Mouse (Mus musculus): ENCODE measurements at regions not wholly inside any gene's neighbourhood (a gene's known extent, or its start where the extent isn't known, plus 50 kb on each side); places are given as distances from the start of the nearest gene placed in this dataset.

DNA sequence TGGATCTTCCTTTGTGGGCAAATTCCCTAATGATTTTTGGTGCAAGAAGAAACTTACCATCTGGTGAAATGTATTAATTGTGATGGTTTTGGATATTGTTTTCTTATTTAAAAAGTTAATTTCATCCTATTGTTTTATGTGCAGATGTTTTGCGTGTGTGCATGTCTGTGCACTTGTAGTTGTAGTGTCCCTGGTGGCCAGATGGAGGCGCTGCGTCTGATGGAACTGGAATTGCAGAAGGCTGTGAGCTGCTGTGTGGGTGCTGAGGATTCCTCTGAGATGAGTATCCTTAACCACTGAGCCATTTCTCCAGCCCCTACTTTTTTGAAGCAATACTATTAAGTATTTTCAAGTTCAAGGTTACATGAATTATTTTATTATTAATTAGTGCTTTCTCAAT lies 181.5 kb upstream of the Tmpo start:
- intact Hi-C loops (cut with DNase I): no loop called here
- no peak for DNase-seq (ENCODE audit: extremely low spot score in 1 of 2, low spot score in 2 of 2)

GRCm38 (mm10) chr10:91361621-91362020 lies 180.5 kb upstream of the Tmpo start:
- intact Hi-C loops (cut with DNase I): no loop called here
- DNase-seq (ENCODE audit: extremely low spot score in 1 of 2, low spot score in 2 of 2): no peak

- DNase-seq (ENCODE audit: extremely low spot score in 1 of 2, low spot score in 2 of 2): no peak
- intact Hi-C loops (cut with DNase I): no loop called here
Observed at GRCm38 (mm10) chr10:91345465-91345864, 164.3 kb upstream of the Tmpo start.

GRCm38 (mm10) chr10:91342083-91342482 lies 161.0 kb upstream of the Tmpo start:
- intact Hi-C loops (cut with DNase I): no loop called here
- no peak for DNase-seq (ENCODE audit: extremely low spot score in 1 of 2, low spot score in 2 of 2)

DNA sequence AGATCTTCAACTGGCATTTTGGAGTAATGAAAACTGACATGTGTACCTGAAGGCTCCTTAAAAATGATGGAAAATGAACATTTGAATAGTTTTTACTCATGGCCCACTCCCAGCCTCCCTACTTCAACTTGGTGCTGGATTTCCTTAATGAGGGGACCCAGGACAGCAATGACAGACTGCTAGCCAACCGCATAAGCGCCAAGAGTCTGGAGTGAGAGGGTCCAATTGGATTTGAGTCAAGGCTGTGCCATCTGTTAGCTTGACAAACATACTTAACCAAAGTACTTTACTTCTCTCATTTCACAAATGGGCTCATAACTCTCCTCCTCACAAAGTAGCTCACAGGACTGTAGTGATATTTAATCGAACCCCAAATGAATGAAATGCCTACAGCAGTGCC lies 158.2 kb upstream of the Tmpo start:
- intact Hi-C loops (cut with DNase I): no loop called here
- no peak for DNase-seq (ENCODE audit: extremely low spot score in 1 of 2, low spot score in 2 of 2)

DNA sequence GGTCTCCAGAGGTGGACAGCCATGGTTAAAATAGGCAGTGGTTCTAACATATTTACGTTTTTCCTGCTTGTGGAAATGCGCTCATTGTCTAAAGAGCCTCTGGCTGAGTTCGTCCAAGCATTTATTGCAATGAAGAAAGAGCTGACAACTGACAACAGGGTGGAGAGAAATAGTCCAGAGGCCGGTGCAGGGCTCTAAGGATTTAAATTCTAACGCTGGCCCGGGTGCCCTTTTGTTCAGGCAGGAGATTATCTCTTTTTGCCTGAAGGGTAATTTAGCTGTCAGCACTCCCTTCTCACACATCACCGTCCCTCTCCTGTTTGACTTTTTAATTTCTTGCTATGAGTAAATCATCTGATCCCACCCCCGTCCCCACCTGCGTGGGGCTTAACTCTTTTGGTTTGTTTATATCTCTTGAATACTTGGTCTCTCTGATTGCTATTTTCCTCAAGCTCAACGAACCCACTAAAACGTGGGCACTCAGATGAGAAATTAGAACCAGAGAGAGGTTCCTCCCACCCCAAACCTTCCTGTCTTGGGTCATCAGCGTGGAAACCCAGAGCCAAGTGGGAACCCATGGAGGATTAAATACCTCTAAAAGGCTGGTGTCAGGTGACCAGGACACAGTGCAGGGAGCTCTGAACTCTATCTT lies 145.7 kb upstream of the Tmpo start:
- DNase-seq (ENCODE audit: extremely low spot score in 1 of 2, low spot score in 2 of 2): no peak
- intact Hi-C loops (cut with DNase I): no loop called here

GRCm38 (mm10) chr10:91326144-91326655 lies 145.1 kb upstream of the Tmpo start:
- intact Hi-C loops (cut with DNase I): no loop called here
- DNase-seq (ENCODE audit: extremely low spot score in 1 of 2, low spot score in 2 of 2): no peak

- intact Hi-C loops (cut with DNase I): no loop called here
- DNase-seq (ENCODE audit: extremely low spot score in 1 of 2, low spot score in 2 of 2): no peak
Observed at GRCm38 (mm10) chr10:91321226-91321625, 140.1 kb upstream of the Tmpo start.

GRCm38 (mm10) chr10:91319442-91320112 lies 138.5 kb upstream of the Tmpo start:
- no peak for DNase-seq (ENCODE audit: extremely low spot score in 1 of 2, low spot score in 2 of 2)
- intact Hi-C loops (cut with DNase I): no loop called here

GRCm38 (mm10) chr10:91314441-91314840 lies 133.3 kb upstream of the Tmpo start:
- DNase-seq (ENCODE audit: extremely low spot score in 1 of 2, low spot score in 2 of 2): no peak
- intact Hi-C loops (cut with DNase I): no loop called here

- DNase-seq (ENCODE audit: extremely low spot score in 1 of 2, low spot score in 2 of 2): no peak
- intact Hi-C loops (cut with DNase I): no loop called here
Observed at GRCm38 (mm10) chr10:91313316-91313715, 132.2 kb upstream of the Tmpo start.

DNA sequence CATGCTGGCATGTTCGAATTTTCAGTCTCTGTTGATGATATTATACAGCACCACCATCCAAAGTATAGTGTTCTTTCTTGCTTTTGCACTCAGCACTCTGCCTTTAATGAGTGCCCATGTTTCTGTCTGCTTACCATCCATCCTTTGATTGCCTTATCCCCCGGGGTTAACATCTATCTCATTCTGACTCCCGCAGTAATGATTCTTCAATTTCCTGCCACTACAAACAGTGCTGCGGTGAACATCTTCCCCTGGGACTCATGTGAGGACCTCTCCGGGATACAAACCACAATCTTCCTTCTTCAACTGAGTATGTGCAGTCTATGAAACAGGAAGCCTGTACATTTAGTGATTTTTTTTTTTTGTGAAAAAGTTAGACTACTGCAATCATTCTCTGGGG lies 131.8 kb upstream of the Tmpo start:
- DNase-seq (ENCODE audit: extremely low spot score in 1 of 2, low spot score in 2 of 2): no peak
- intact Hi-C loops (cut with DNase I): no loop called here

- intact Hi-C loops (cut with DNase I): no loop called here
- no peak for DNase-seq (ENCODE audit: extremely low spot score in 1 of 2, low spot score in 2 of 2)
Observed at GRCm38 (mm10) chr10:91300067-91300466, 119.0 kb upstream of the Tmpo start.

DNA sequence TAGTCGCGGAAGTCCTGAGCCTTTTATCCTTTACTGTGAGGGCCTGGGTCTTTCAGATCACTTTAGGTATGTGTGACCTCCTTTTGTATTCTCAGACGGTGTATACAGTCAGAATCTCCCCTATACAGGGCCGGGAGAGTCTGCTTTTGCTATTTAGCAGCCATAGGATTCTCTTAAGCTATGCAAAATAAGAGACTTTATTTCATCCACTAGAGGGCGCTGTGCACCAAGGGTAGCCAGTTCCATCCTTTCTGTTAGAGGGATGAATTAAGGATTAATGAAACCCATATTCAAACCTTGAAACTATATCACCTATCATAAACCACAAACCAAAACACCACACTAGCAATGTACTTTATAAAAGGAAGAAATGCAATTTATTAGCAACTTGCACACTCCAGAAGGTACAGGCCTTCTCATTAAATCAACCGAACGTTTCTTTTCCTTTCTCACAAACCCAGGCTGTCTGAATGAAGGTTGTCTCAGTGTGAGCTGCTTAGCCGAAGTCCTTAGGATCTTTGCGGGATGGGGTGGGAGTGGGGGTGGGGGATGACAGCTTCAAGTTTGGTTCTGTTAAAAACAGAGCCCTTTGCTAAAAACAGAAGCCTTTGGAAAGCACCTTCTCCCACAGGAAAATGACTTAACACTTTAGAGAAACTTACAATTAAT lies 116.8 kb upstream of the Tmpo start:
- intact Hi-C loops (cut with DNase I): loop anchor here (5.0 kb wide), 2 partner anchors 249 to 1354 kb away; no protein-coding TSS in a partner anchor
- DNase-seq (ENCODE audit: extremely low spot score in 1 of 2, low spot score in 2 of 2): peak; percentile 31 to 75

DNA sequence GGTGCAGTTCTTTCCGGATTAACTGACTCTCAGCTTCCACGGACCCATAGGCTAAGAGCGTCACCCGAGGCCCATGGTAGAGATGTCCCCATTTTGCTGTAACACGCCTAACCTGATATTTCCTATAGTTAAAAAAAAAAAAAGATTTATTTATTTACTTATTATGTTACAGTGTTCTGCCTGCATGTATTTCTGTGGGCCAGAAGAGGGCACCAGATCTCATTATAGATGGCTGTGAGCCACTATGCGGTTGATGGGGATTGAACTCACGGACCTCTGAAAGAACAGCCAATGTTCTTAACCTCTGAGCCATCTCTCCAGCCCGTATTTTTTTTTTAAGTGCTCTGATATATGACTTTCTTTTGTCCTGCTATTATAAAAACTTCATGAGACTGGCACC lies 114.2 kb upstream of the Tmpo start:
- intact Hi-C loops (cut with DNase I): loop anchor here (5.0 kb wide), 2 partner anchors 252 to 1357 kb away; no protein-coding TSS in a partner anchor
- DNase-seq (ENCODE audit: extremely low spot score in 1 of 2, low spot score in 2 of 2): no peak

DNA sequence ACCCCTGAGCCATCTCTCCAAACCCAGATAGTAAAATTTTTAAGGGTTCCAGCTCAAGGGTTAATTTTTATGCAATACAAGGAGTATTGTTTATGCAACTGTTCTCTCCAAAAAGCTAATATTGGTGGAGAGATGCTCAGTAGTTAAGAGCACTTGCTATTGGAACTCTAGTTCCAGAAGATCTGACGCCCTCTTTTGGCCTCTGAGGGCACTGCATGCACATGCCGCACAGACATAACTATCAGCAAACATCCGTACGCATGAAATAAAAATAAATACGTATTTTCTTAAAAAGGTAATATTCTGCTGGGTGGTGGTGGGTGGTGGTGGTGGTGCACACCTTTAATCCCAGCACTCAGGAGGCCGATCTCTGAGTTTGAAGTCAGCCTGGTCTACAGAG lies 112.1 kb upstream of the Tmpo start:
- intact Hi-C loops (cut with DNase I): no loop called here
- DNase-seq (ENCODE audit: extremely low spot score in 1 of 2, low spot score in 2 of 2): no peak

- intact Hi-C loops (cut with DNase I): no loop called here
- DNase-seq (ENCODE audit: extremely low spot score in 1 of 2, low spot score in 2 of 2): no peak
Observed at GRCm38 (mm10) chr10:91284259-91284658, 103.1 kb upstream of the Tmpo start.

DNA sequence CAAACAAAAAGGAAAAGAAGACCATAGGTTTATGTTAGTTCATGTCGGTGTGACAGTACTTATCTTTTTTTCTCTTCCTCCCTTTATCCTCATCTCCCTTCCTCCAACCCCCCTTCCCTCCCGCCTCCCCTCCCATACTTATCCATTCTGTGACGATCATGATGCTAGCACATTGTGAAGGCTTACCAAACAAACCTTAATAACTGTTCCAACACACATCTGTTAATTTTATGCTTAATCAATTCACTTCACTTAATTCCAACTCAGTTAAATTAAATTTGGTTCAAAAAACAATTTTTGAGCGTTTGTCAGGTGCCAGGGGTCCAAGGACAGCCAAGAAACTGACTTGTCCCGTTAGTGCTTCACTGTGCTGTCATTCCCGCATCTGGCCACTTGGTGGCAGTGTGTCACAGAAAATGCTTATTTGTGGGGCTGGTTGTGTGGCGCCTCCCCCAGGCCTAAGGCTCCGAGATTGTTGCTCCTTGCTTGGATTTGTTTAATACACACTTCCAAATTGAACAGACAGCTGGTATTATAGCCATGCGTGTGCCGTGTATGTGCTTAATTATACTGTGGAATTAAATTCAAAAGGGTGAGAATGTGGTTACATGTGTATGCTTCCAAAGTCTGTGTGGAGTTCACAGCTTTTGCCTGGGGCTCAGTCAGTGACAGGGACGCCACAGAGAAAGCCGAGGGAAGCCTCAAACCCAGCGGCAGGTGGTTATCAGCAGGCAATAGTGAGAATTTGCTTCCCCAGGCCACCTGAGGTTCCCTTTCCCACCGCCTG lies 90.0 kb upstream of the Tmpo start:
- DNase-seq (ENCODE audit: extremely low spot score in 1 of 2, low spot score in 2 of 2): peak; percentile 80 to 86
- intact Hi-C loops (cut with DNase I): loop anchor here (5.0 kb wide), 1 partner anchor 1741 kb away; no protein-coding TSS in a partner anchor
